Mouse (Mus musculus) brain, embryonic 14.5 days (tissue): Measurements from ENCODE around the gene Exoc4.

Source experiments
- CTCF ChIP-seq: fragments of 200-500 bp; IDR thresholded peaks from 2 replicates; pipeline ENCODE4 v1.5.1; 2012; ENCODE audit warnings: inconsistent platforms, mild to moderate bottlenecking, moderate library complexity, borderline replicate concordance; ENCODE audit not compliant: insufficient read depth, insufficient read length; ENCODE audit errors: extremely low read depth
- POLR2A ChIP-seq: fragments of 200-500 bp; IDR thresholded peaks from 2 replicates; pipeline ENCODE4 v1.6.1; 2012; ENCODE audit warnings: mild to moderate bottlenecking, inconsistent platforms, borderline replicate concordance; ENCODE audit not compliant: poor library complexity, insufficient read depth, insufficient read length, severe bottlenecking; ENCODE audit errors: extremely low read depth

- TF ChIP-seq CTCF (no peak), POLR2A (no peak)
Observed at GRCm38 (mm10) chr6:33618590-33618989, 369.7 kb downstream of the Exoc4 start.
